Mouse (Mus musculus): Measurements from ENCODE around the gene Cryz. TPM values are rescaled to one million over a fixed set of nuclear protein-coding genes. Genes with fewer than 3 reads are reported as not detected.

Gene Cryz
- total RNA-seq, 2 experiments from 2014 or later, result 18.1 to 20.2 TPM

- no peak for DNase-seq (ENCODE audit: low spot score in 2 of 2)
Measured at GRCm38 (mm10) chr3:154670584-154670983, 74.1 kb downstream of the Cryz start.

- DNase-seq (ENCODE audit: low spot score in 2 of 2), result no peak
Measured at GRCm38 (mm10) chr3:154671013-154671412, 74.5 kb downstream of the Cryz start.

Other genes with a start within 250 kb of the Cryz start
- 10 to 100 TPM; 10.1 to 10.7 TPM for gene Tyw3, start 393 bp downstream of the Cryz start, total RNA-seq (2021)
- 1 to 10 TPM; 5.1 to 6.1 TPM for gene Erich3, start 67.1 kb downstream of the Cryz start, total RNA-seq (2021)

All from layer of hippocampus, postnatal 10 days (tissue).